Mouse (Mus musculus) stomach, postnatal 0 days (tissue): ENCODE results near the gene Frem2.

Experiments used
- CTCF ChIP-seq: IDR thresholded peaks from 2 replicates; pipeline ENCODE4 v1.5.1; 2016; ENCODE audit warnings: antibody characterized with exemption, low read depth, mild to moderate bottlenecking, moderate library complexity
- EP300 ChIP-seq: optimal IDR thresholded peaks from 2 replicates; pipeline ENCODE3; 2016; ENCODE audit warnings: antibody characterized with exemption

DNA sequence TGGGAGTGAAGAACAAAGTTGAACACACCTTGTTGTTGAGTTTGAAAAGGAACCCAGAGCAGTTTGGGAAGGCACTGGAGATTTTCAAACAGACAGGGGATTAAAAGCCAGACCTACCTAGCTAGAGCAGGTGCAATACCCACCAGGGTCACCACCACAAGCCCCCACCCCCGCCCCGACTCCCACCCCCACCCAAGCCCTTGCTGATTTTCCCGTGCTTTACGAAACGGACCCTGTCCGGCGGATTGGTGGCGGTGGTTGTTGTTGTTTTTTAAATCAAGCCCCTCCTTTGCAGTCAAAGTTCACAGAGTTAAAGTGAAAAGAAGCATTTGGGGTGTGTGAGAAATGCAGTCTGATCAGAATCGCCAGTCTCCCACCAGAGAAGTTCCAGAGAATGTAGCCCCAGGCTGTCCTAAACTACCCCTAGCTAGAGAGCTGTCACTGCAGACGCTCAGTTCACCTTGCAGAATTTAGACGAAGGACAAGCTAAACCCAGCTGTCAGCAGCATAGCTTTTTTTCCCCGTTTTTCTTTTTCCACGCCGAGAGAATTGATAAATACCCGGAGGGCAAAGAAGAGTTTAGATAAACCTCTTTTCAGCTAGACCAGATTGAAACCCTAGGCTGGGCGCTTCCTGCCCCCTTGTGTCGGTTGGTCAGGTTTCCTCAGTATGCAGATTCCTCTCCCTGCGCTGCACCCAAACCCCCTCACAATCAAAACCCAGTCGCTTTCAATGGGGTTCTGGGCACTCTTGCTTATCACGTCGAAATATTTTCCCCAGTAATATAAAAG is 784 bp upstream of the Frem2 start:
- peak; percentile 80 for TF ChIP-seq CTCF
- no peak for TF ChIP-seq EP300
